Mouse (Mus musculus): Measurements from ENCODE around the gene Scgb1c1.
"Not testable (repeated sequence)": the region's sequence is repeated elsewhere in the genome, so short reads cannot be mapped to it uniquely, and the experiment has no call there.

Scgb1c1 gene

GRCm38 (mm10) chr7:140880865-140881515 lies 35.6 kb downstream of the Scgb1c1 start:
- DNase-seq (ENCODE audit: low read depth), result peak; percentile 95

GRCm38 (mm10) chr7:140881696-140882468 lies 36.5 kb downstream of the Scgb1c1 start, which contains the start of the genes Psmd13 and Sirt3:
TSS of gene Psmd13 (plus strand) at chr7:140881968.
TSS of gene Sirt3 (minus strand) at chr7:140882309.
- peak; percentile 94 for DNase-seq (ENCODE audit: low read depth)

GRCm38 (mm10) chr7:140882469-140882803 lies 37.1 kb downstream of the Scgb1c1 start:
- no peak for DNase-seq (ENCODE audit: low read depth)

- not testable (repeated sequence) for DNase-seq (ENCODE audit: low read depth)
These were observed 45.3 kb downstream of the Scgb1c1 start for GRCm38 (mm10) chr7:140890636-140891035.

GRCm38 (mm10) chr7:140894031-140894430 lies 48.7 kb downstream of the Scgb1c1 start:
- DNase-seq (ENCODE audit: low read depth), result no peak

- DNase-seq (ENCODE audit: low read depth), result no peak
These were observed 49.3 kb downstream of the Scgb1c1 start for GRCm38 (mm10) chr7:140894611-140895010.

Measured in 416B (cell line).